Mouse (Mus musculus): Measurements from ENCODE around the gene Crxos. TPM values are rescaled to one million over a fixed set of nuclear protein-coding genes. Genes with fewer than 3 reads are reported as not detected.
"Not testable (repeated sequence)": the region's sequence is repeated elsewhere in the genome, so short reads cannot be mapped to it uniquely, and the experiment has no call there.

Gene Crxos
- polyA plus RNA-seq, 1 experiment from 2014 or later, result not detected

GRCm38 (mm10) chr7:15915695-15916094, 33.3 kb downstream of the Crxos start:
- not testable (repeated sequence) for ATAC-seq (ENCODE audit: insufficient number of reproducible peaks, low FRiP score, low TSS enrichment, low read depth); H3K9ac ChIP-seq (ENCODE audit: low read length); H3K9me3 ChIP-seq (ENCODE audit: control insufficient read depth, low read length); H3K27ac ChIP-seq (replicated peaks; ENCODE audit: low read depth, low read length); H3K4me2 ChIP-seq (ENCODE audit: low read depth, severe bottlenecking); H3K4me3 ChIP-seq (ENCODE audit: low read depth, low read length); H3K4me1 ChIP-seq (ENCODE audit: control insufficient read depth, insufficient read depth, low read length); H3K27me3 ChIP-seq (ENCODE audit: control insufficient read depth, insufficient read depth, low read length); DNase-seq (ENCODE audit: low spot score)
- 88% methylated on average over 4 of the region's 4 CpGs for WGBS
- H3K36me3 ChIP-seq (ENCODE audit: control insufficient read depth, insufficient read depth, low read length), result peaks cover 14% of the 10 kb centered on the region

GRCm38 (mm10) chr7:15916134-15916723, 33.8 kb downstream of the Crxos start:
- no peak overlapping the region for H3K4me3 ChIP-seq (ENCODE audit: low read depth, low read length)
- ATAC-seq (ENCODE audit: insufficient number of reproducible peaks, low FRiP score, low TSS enrichment, low read depth), result no peak

GRCm38 (mm10) chr7:15916996-15917395, 34.6 kb downstream of the Crxos start:
- no peak overlapping the region for H3K4me3 ChIP-seq (ENCODE audit: low read depth, low read length)
- no peak overlapping the region for H3K27ac ChIP-seq (replicated peaks; ENCODE audit: low read depth, low read length)
- no peaks in the 10 kb centered on the region for H3K9me3 ChIP-seq (ENCODE audit: control insufficient read depth, low read length)
- peaks cover 14% of the 10 kb centered on the region for H3K36me3 ChIP-seq (ENCODE audit: control insufficient read depth, insufficient read depth, low read length)
- H3K27me3 ChIP-seq (ENCODE audit: control insufficient read depth, insufficient read depth, low read length), result no peaks in the 10 kb centered on the region
- DNase-seq (ENCODE audit: low spot score), result no peak
- H3K4me1 ChIP-seq (ENCODE audit: control insufficient read depth, insufficient read depth, low read length), result peaks cover 11% of the 10 kb centered on the region
- H3K4me2 ChIP-seq (ENCODE audit: low read depth, severe bottlenecking), result no peak overlapping the region
- no peak for ATAC-seq (ENCODE audit: insufficient number of reproducible peaks, low FRiP score, low TSS enrichment, low read depth)
- no peak overlapping the region for H3K9ac ChIP-seq (ENCODE audit: low read length)
- WGBS, result 82% methylated on average over 4 of the region's 4 CpGs

More at GRCm38 (mm10) chr7:15916134-15916723, 33.8 kb downstream of the Crxos start:
- H3K4me2 ChIP-seq (ENCODE audit: low read depth, severe bottlenecking), result no peak overlapping the region
- H3K4me1 ChIP-seq (ENCODE audit: control insufficient read depth, insufficient read depth, low read length), result peaks cover 10% of the 10 kb centered on the region
- H3K27ac ChIP-seq (replicated peaks; ENCODE audit: low read depth, low read length), result no peak overlapping the region
- no peaks in the 10 kb centered on the region for H3K27me3 ChIP-seq (ENCODE audit: control insufficient read depth, insufficient read depth, low read length)
- peaks cover 14% of the 10 kb centered on the region for H3K36me3 ChIP-seq (ENCODE audit: control insufficient read depth, insufficient read depth, low read length)
- 75% methylated on average over 3 of the region's 3 CpGs for WGBS
- H3K9ac ChIP-seq (ENCODE audit: low read length), result no peak overlapping the region
- no peaks in the 10 kb centered on the region for H3K9me3 ChIP-seq (ENCODE audit: control insufficient read depth, low read length)
- no peak for DNase-seq (ENCODE audit: low spot score)

- Histone ChIP-seq H3K9ac (ENCODE audit: low read length) (no peak overlapping the region), H3K4me3 (ENCODE audit: low read depth, low read length) (no peak overlapping the region), H3K27ac (replicated peaks; ENCODE audit: low read depth, low read length) (no peak overlapping the region), H3K4me2 (ENCODE audit: low read depth, severe bottlenecking) (no peak overlapping the region), H3K36me3 (ENCODE audit: control insufficient read depth, insufficient read depth, low read length) (peaks cover 14% of the 10 kb centered on the region), H3K9me3 (ENCODE audit: control insufficient read depth, low read length) (no peaks in the 10 kb centered on the region), H3K27me3 (ENCODE audit: control insufficient read depth, insufficient read depth, low read length) (no peaks in the 10 kb centered on the region), H3K4me1 (ENCODE audit: control insufficient read depth, insufficient read depth, low read length) (peaks cover 11% of the 10 kb centered on the region)
- ATAC-seq (ENCODE audit: insufficient number of reproducible peaks, low FRiP score, low TSS enrichment, low read depth), result no peak
- DNase-seq (ENCODE audit: low spot score), result no peak
These were observed 36.0 kb downstream of the Crxos start for GRCm38 (mm10) chr7:15918371-15918770.

- Histone ChIP-seq H3K27me3 (ENCODE audit: control insufficient read depth, insufficient read depth, low read length) (no peaks in the 10 kb centered on the region), H3K36me3 (ENCODE audit: control insufficient read depth, insufficient read depth, low read length) (peaks cover 14% of the 10 kb centered on the region), H3K9me3 (ENCODE audit: control insufficient read depth, low read length) (no peaks in the 10 kb centered on the region; the same call in 1 of the 2 replicates), H3K9ac (ENCODE audit: low read length) (no peak overlapping the region), H3K4me1 (ENCODE audit: control insufficient read depth, insufficient read depth, low read length) (peaks cover 11% of the 10 kb centered on the region), H3K4me3 (ENCODE audit: low read depth, low read length) (no peak overlapping the region), H3K4me2 (ENCODE audit: low read depth, severe bottlenecking) (no peak overlapping the region), H3K27ac (replicated peaks; ENCODE audit: low read depth, low read length) (no peak overlapping the region)
- ATAC-seq (ENCODE audit: insufficient number of reproducible peaks, low FRiP score, low TSS enrichment, low read depth), result no peak
- no peak for DNase-seq (ENCODE audit: low spot score)
- WGBS, result 95% methylated on average over 9 of the region's 9 CpGs
These were observed 37.5 kb downstream of the Crxos start for GRCm38 (mm10) chr7:15919947-15920346.

GRCm38 (mm10) chr7:15920645-15921190, 38.3 kb downstream of the Crxos start:
- Histone ChIP-seq H3K9me3 (ENCODE audit: control insufficient read depth, low read length) (no peaks in the 10 kb centered on the region; the same call in 1 of the 2 replicates), H3K9ac (ENCODE audit: low read length) (no peak overlapping the region), H3K4me2 (ENCODE audit: low read depth, severe bottlenecking) (peak overlapping the region; percentile 79), H3K4me3 (ENCODE audit: low read depth, low read length) (peak overlapping the region; percentile 71), H3K36me3 (ENCODE audit: control insufficient read depth, insufficient read depth, low read length) (peaks cover 14% of the 10 kb centered on the region), H3K4me1 (ENCODE audit: control insufficient read depth, insufficient read depth, low read length) (peaks cover 11% of the 10 kb centered on the region), H3K27me3 (ENCODE audit: control insufficient read depth, insufficient read depth, low read length) (no peaks in the 10 kb centered on the region), H3K27ac (replicated peaks; ENCODE audit: low read depth, low read length) (no peak overlapping the region)
- WGBS, result 88% methylated on average over 6 of the region's 6 CpGs
- ATAC-seq (ENCODE audit: insufficient number of reproducible peaks, low FRiP score, low TSS enrichment, low read depth) (no peak), DNase-seq (ENCODE audit: low spot score) (no peak)

- Histone ChIP-seq H3K4me2 (ENCODE audit: low read depth, severe bottlenecking) (peak overlapping the region; percentile 79), H3K4me1 (ENCODE audit: control insufficient read depth, insufficient read depth, low read length) (peaks cover 11% of the 10 kb centered on the region), H3K27me3 (ENCODE audit: control insufficient read depth, insufficient read depth, low read length) (no peaks in the 10 kb centered on the region), H3K27ac (replicated peaks; ENCODE audit: low read depth, low read length) (peak overlapping the region; percentile 62), H3K9me3 (ENCODE audit: control insufficient read depth, low read length) (no peaks in the 10 kb centered on the region; the same call in 1 of the 2 replicates), H3K9ac (ENCODE audit: low read length) (peak overlapping the region; percentile 87), H3K4me3 (ENCODE audit: low read depth, low read length) (peak overlapping the region; percentile 71), H3K36me3 (ENCODE audit: control insufficient read depth, insufficient read depth, low read length) (peaks cover 14% of the 10 kb centered on the region)
- DNase-seq (ENCODE audit: low spot score), result peak; percentile 73
- 0% methylated on average over 10 of the region's 10 CpGs for WGBS
- ATAC-seq (ENCODE audit: insufficient number of reproducible peaks, low FRiP score, low TSS enrichment, low read depth), result peak; percentile 58
These were observed 39.4 kb downstream of the Crxos start for GRCm38 (mm10) chr7:15921796-15922195.

GRCm38 (mm10) chr7:15922220-15922773, 39.9 kb downstream of the Crxos start, which contains the start of gene Selenow:
Gene Selenow (minus strand): TSS chr7:15922402.
- ATAC-seq (ENCODE audit: insufficient number of reproducible peaks, low FRiP score, low TSS enrichment, low read depth) (peak; percentile 94), DNase-seq (ENCODE audit: low spot score) (peak; percentile 95)
- peak within 1 kb of the TSS; percentile 79 for H3K4me2 ChIP-seq (ENCODE audit: low read depth, severe bottlenecking)
- WGBS, result 0% methylated on average over 33 of the region's 33 CpGs
- H3K36me3 ChIP-seq (ENCODE audit: control insufficient read depth, insufficient read depth, low read length), result peaks cover 14% of the 10 kb centered on the region
- no peaks in the 10 kb centered on the region; the same call in 1 of the 2 replicates for H3K9me3 ChIP-seq (ENCODE audit: control insufficient read depth, low read length)
- H3K27ac ChIP-seq (replicated peaks; ENCODE audit: low read depth, low read length), result peak within 1 kb of the TSS; percentile 62
- peak within 1 kb of the TSS; percentile 87 for H3K9ac ChIP-seq (ENCODE audit: low read length)
- H3K27me3 ChIP-seq (ENCODE audit: control insufficient read depth, insufficient read depth, low read length), result no peaks in the 10 kb centered on the region
- H3K4me1 ChIP-seq (ENCODE audit: control insufficient read depth, insufficient read depth, low read length), result peaks cover 11% of the 10 kb centered on the region
- H3K4me3 ChIP-seq (ENCODE audit: low read depth, low read length), result peak within 1 kb of the TSS; percentile 71

Measured in limb, embryonic 11.5 days (tissue).